Mouse (Mus musculus) c-Kit-positive CD71-negative TER-119-negative erythroid progenitor cells, embryonic 14.5 days (primary cell): ENCODE measurements at regions not wholly inside any gene's neighbourhood (a gene's known extent, or its start where the extent isn't known, plus 50 kb on each side); places are given as distances from the start of the nearest gene placed in this dataset.
A peak's percentile ranks its signal among the peaks of the same experiment; 100 is the strongest.

Experiments used
- DNase-seq: peaks from one replicate; pipeline ENCODE4 v3.0.0-alpha.2; 2013; ENCODE audit warnings: low read depth

GRCm38 (mm10) chrX:11655466-11655865, 327.8 kb downstream of the H2al1j start:
- no peak for DNase-seq

GRCm38 (mm10) chrX:11657606-11658254, 330.1 kb downstream of the H2al1j start:
- DNase-seq = no peak

- no peak for DNase-seq
These were observed 335.7 kb downstream of the H2al1j start for GRCm38 (mm10) chrX:11663187-11663829.

- DNase-seq = no peak
These were observed 336.9 kb downstream of the H2al1j start for GRCm38 (mm10) chrX:11664330-11665061.

- no peak for DNase-seq
These were observed 337.7 kb downstream of the H2al1j start for GRCm38 (mm10) chrX:11665077-11665974.

GRCm38 (mm10) chrX:11666517-11666916, 338.9 kb downstream of the H2al1j start:
- DNase-seq = no peak

- no peak for DNase-seq
These were observed 344.2 kb downstream of the H2al1j start for GRCm38 (mm10) chrX:11671805-11672204.

GRCm38 (mm10) chrX:11678086-11678485, 350.5 kb downstream of the H2al1j start:
- DNase-seq = no peak

- DNase-seq = no peak
These were observed 353.7 kb downstream of the H2al1j start for GRCm38 (mm10) chrX:11681274-11681673.

GRCm38 (mm10) chrX:11689989-11690405, 362.4 kb downstream of the H2al1j start:
- DNase-seq = no peak

- no peak for DNase-seq
These were observed 362.8 kb downstream of the H2al1j start for GRCm38 (mm10) chrX:11690446-11690845.

GRCm38 (mm10) chrX:11691019-11691418, 363.4 kb downstream of the H2al1j start:
- DNase-seq = no peak

- DNase-seq = no peak
These were observed 368.9 kb downstream of the H2al1j start for GRCm38 (mm10) chrX:11696565-11696964.

- no peak for DNase-seq
These were observed 373.5 kb downstream of the H2al1j start for GRCm38 (mm10) chrX:11701095-11701494.

- no peak for DNase-seq
These were observed 378.4 kb downstream of the H2al1j start for GRCm38 (mm10) chrX:11705851-11706557.

GRCm38 (mm10) chrX:11707330-11707729, 379.7 kb downstream of the H2al1j start:
- no peak for DNase-seq

- no peak for DNase-seq
These were observed 380.7 kb downstream of the H2al1j start for GRCm38 (mm10) chrX:11708325-11708724.

GRCm38 (mm10) chrX:11709326-11709725, 381.7 kb downstream of the H2al1j start:
- no peak for DNase-seq

GRCm38 (mm10) chrX:11713423-11713822, 385.8 kb downstream of the H2al1j start:
- DNase-seq = no peak

- no peak for DNase-seq
These were observed 389.2 kb downstream of the H2al1j start for GRCm38 (mm10) chrX:11716773-11717172.

GRCm38 (mm10) chrX:11718778-11719177, 391.2 kb downstream of the H2al1j start:
- DNase-seq = peak; percentile 8
